Mouse (Mus musculus): ENCODE measurements around the gene Prkn.

DNA sequence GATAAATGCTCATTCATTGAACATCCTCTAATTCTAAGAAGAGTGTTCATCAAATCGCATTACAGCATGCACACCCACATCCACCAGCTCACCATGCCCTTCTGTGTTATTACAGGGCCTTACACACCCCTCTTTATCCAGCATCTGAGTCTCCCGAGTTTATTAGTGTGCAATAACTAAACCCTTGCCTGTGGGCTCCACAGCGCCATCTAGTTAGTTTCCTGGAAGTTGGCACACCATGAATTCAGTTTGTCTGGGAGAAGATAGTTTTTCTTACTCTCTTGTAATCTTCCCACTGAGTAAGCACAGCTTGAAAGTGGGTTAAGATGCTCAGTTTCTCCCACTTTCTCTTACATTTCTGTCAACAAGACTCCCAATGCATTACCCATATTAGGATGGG lies 781.3 kb downstream of the Prkn start:
- no peak for TF ChIP-seq POLR2A (IDR thresholded peaks at IDR 0.05; ENCODE audit: borderline replicate concordance, insufficient read depth, low read length)
- TF ChIP-seq CTCF (IDR thresholded peaks at IDR 0.05; ENCODE audit: borderline replicate concordance, insufficient read depth, low read depth, low read length): peak; percentile 33; the same call in 1 of the 2 replicates

All from cerebellum, adult 2 months (tissue).